Mouse (Mus musculus) hindbrain, embryonic 14.5 days (tissue): ENCODE results near the gene Prkch. TPM values are rescaled to one million over a fixed set of nuclear protein-coding genes. Genes with fewer than 3 reads are reported as not detected.

Experiments
- ATAC-seq: fragments of 200-750 bp; cut with Nextera tagmentation; 2 replicates; pipeline ENCODE4 v1.8.0; 2017; ENCODE audit warnings: moderate number of reproducible peaks, mild to moderate bottlenecking, moderate TSS enrichment, moderate library complexity; ENCODE audit not compliant: low FRiP score
- DNase-seq: peaks from one replicate; pipeline ENCODE4 v3.0.0-alpha.2; 2015; ENCODE audit warnings: low spot score
- H3K27ac ChIP-seq: fragments of 300-500 bp; sonication (generic); 2 replicates; pipeline ENCODE4 v1.5.1; 2014; ENCODE audit warnings: mild to moderate bottlenecking, moderate library complexity
- H3K27me3 ChIP-seq: fragments of 300-500 bp; sonication (generic); 2 replicates; pipeline ENCODE4 v1.6.1; 2014; ENCODE audit warnings: mild to moderate bottlenecking, low read length, mixed read lengths; ENCODE audit not compliant: control insufficient read depth, insufficient read depth
- H3K36me3 ChIP-seq: fragments of 300-500 bp; sonication (generic); replicated peaks from 2 replicates; pipeline ENCODE4 v1.6.1; 2014; ENCODE audit not compliant: control insufficient read depth, insufficient read depth
- H3K4me1 ChIP-seq: fragments of 300-500 bp; sonication (generic); replicated peaks from 2 replicates; pipeline ENCODE4 v1.6.1; 2014; ENCODE audit warnings: antibody characterized with exemption, low read length, mixed read lengths; ENCODE audit not compliant: control insufficient read depth, insufficient read depth
- H3K4me2 ChIP-seq: fragments of 300-500 bp; sonication (generic); replicated peaks from 2 replicates; pipeline ENCODE4 v1.6.1; 2014; ENCODE audit warnings: mild to moderate bottlenecking, moderate library complexity
- H3K4me3 ChIP-seq: fragments of 300-500 bp; sonication (generic); replicated peaks from 2 replicates; pipeline ENCODE4 v1.5.1; 2014; ENCODE audit warnings: mild to moderate bottlenecking, low read length
- H3K9ac ChIP-seq: fragments of 300-500 bp; sonication (generic); 2 replicates; pipeline ENCODE4 v1.6.1; 2014
- H3K9me3 ChIP-seq: fragments of 300-500 bp; sonication (generic); 2 replicates; pipeline ENCODE4 v1.6.1; 2016; ENCODE audit warnings: low read length; ENCODE audit not compliant: control insufficient read depth
- WGBS: fragments of 180-500 bp; shearing (Covaris S2); extraction: QIAGEN DNeasy Blood & Tissue Kit; methylation state at CpG from one replicate; pipeline ENCODE4 v1.1.7; 2014; 5-methylcytosine and 5-hydroxymethylcytosine counted together
- polyA plus RNA-seq: library from polyadenylated mRNA; unstranded; fragments of >200 nt; fragmentation: Nextera tagmentation; extraction: Ambion mirVana; gene quantifications from 2 replicates; pipeline ENCODE4 v1.2.1, GENCODE M21; 2014

The Prkch gene
- polyA plus RNA-seq, 1 experiment from 2014 or later, result 9.9 TPM

- Histone ChIP-seq H3K27me3 (no peaks in the 10 kb centered on the region), H3K4me2 (no peak overlapping the region), H3K4me3 (no peak overlapping the region), H3K9me3 (no peaks in the 10 kb centered on the region), H3K27ac (no peak overlapping the region), H3K4me1 (0 out of 2 replicates have a peak, but pooled peaks cover 4% of the 10 kb centered on the region), H3K9ac (0 out of 2 replicates have a peak overlapping the region, but pooled peaks have one; percentile 5), H3K36me3 (no peaks in the 10 kb centered on the region)
- no peak for ATAC-seq
- 50% methylated on average over 5 of the region's 5 CpGs for WGBS
- DNase-seq, result no peak
Measured at GRCm38 (mm10) chr12:73708498-73708897, 123.9 kb downstream of the Prkch start.

GRCm38 (mm10) chr12:73708920-73709319, 124.3 kb downstream of the Prkch start:
- Histone ChIP-seq H3K4me1 (0 out of 2 replicates have a peak, but pooled peaks cover 4% of the 10 kb centered on the region), H3K4me3 (no peak overlapping the region), H3K9me3 (no peaks in the 10 kb centered on the region), H3K4me2 (no peak overlapping the region), H3K9ac (0 out of 2 replicates have a peak overlapping the region, but pooled peaks have one; percentile 5), H3K36me3 (no peaks in the 10 kb centered on the region), H3K27me3 (no peaks in the 10 kb centered on the region), H3K27ac (no peak overlapping the region)
- peak; percentile 65 for DNase-seq
- WGBS, result 27% methylated on average over 8 of the region's 8 CpGs
- ATAC-seq, result peak; percentile 56; the same call in 1 of the 2 replicates

GRCm38 (mm10) chr12:73710846-73711245, 126.2 kb downstream of the Prkch start:
- Histone ChIP-seq H3K27me3 (no peaks in the 10 kb centered on the region), H3K4me2 (no peak overlapping the region), H3K4me1 (0 out of 2 replicates have a peak, but pooled peaks cover 9% of the 10 kb centered on the region), H3K27ac (no peak overlapping the region), H3K9me3 (no peaks in the 10 kb centered on the region), H3K4me3 (no peak overlapping the region), H3K36me3 (no peaks in the 10 kb centered on the region), H3K9ac (no peak overlapping the region)
- no peak for ATAC-seq
- no peak for DNase-seq
- 89% methylated on average over 5 of the region's 5 CpGs for whole genome bisulfite sequencing

GRCm38 (mm10) chr12:73712122-73712521, 127.5 kb downstream of the Prkch start:
- H3K27me3 ChIP-seq, result no peaks in the 10 kb centered on the region
- H3K4me3 ChIP-seq, result no peak overlapping the region
- H3K27ac ChIP-seq, result no peak overlapping the region
- no peaks in the 10 kb centered on the region for H3K9me3 ChIP-seq
- H3K36me3 ChIP-seq, result no peaks in the 10 kb centered on the region
- 0 out of 2 replicates have a peak, but pooled peaks cover 11% of the 10 kb centered on the region for H3K4me1 ChIP-seq
- WGBS, result 37% methylated on average over 6 of the region's 6 CpGs
- no peak overlapping the region for H3K9ac ChIP-seq
- ATAC-seq, result no peak
- H3K4me2 ChIP-seq, result no peak overlapping the region
- no peak for DNase-seq

GRCm38 (mm10) chr12:73714589-73714988, 130.0 kb downstream of the Prkch start:
- DNase-seq (no peak), ATAC-seq (no peak)
- Histone ChIP-seq H3K27ac (no peak overlapping the region), H3K27me3 (no peaks in the 10 kb centered on the region), H3K4me2 (no peak overlapping the region), H3K36me3 (no peaks in the 10 kb centered on the region), H3K9ac (no peak overlapping the region), H3K4me3 (no peak overlapping the region), H3K9me3 (no peaks in the 10 kb centered on the region), H3K4me1 (0 out of 2 replicates have a peak, but pooled peaks cover 6% of the 10 kb centered on the region)
- 90% methylated on average over 5 of the region's 5 CpGs for WGBS

- Histone ChIP-seq H3K27me3 (no peaks in the 10 kb centered on the region), H3K4me2 (no peak overlapping the region), H3K4me1 (0 out of 2 replicates have a peak, but pooled peaks cover 6% of the 10 kb centered on the region), H3K27ac (0 out of 2 replicates have a peak overlapping the region, but pooled peaks have one; percentile 60), H3K4me3 (no peak overlapping the region), H3K9me3 (no peaks in the 10 kb centered on the region), H3K9ac (no peak overlapping the region), H3K36me3 (no peaks in the 10 kb centered on the region)
- WGBS, result 94% methylated on average over 2 of the region's 2 CpGs
- no peak for DNase-seq
- ATAC-seq, result no peak
Measured at GRCm38 (mm10) chr12:73715331-73715730, 130.7 kb downstream of the Prkch start.

- DNase-seq, result peak; percentile 45
Measured at GRCm38 (mm10) chr12:73715954-73716731, 131.5 kb downstream of the Prkch start.

GRCm38 (mm10) chr12:73718036-73718435, 133.4 kb downstream of the Prkch start:
- Histone ChIP-seq H3K27ac (no peak overlapping the region), H3K4me2 (no peak overlapping the region), H3K27me3 (no peaks in the 10 kb centered on the region), H3K9me3 (no peaks in the 10 kb centered on the region), H3K4me1 (0 out of 2 replicates have a peak, but pooled peaks cover 6% of the 10 kb centered on the region), H3K4me3 (no peak overlapping the region), H3K9ac (no peak overlapping the region), H3K36me3 (no peaks in the 10 kb centered on the region)
- 92% methylated on average over 10 of the region's 10 CpGs for WGBS
- DNase-seq, result no peak
- no peak for ATAC-seq

More at GRCm38 (mm10) chr12:73715954-73716731, 131.5 kb downstream of the Prkch start:
- Histone ChIP-seq H3K27me3 (no peaks in the 10 kb centered on the region), H3K36me3 (no peaks in the 10 kb centered on the region), H3K4me3 (no peak overlapping the region), H3K27ac (peak overlapping the region; percentile 60), H3K9ac (no peak overlapping the region), H3K9me3 (no peaks in the 10 kb centered on the region), H3K4me1 (0 out of 2 replicates have a peak, but pooled peaks cover 6% of the 10 kb centered on the region), H3K4me2 (no peak overlapping the region)
- ATAC-seq, result no peak
- 58% methylated on average over 21 of the region's 21 CpGs for WGBS

- Histone ChIP-seq H3K9me3 (peaks cover 6% of the 10 kb centered on the region; the same call in 1 of the 2 replicates), H3K9ac (no peak overlapping the region), H3K27ac (no peak overlapping the region), H3K4me1 (0 out of 2 replicates have a peak, but pooled peaks cover 6% of the 10 kb centered on the region), H3K4me3 (no peak overlapping the region), H3K27me3 (0 out of 2 replicates have a peak, but pooled peaks cover 3% of the 10 kb centered on the region), H3K36me3 (no peaks in the 10 kb centered on the region), H3K4me2 (no peak overlapping the region)
- DNase-seq (no peak), ATAC-seq (no peak)
Measured at GRCm38 (mm10) chr12:73719816-73720215, 135.2 kb downstream of the Prkch start.
